Mouse (Mus musculus): ENCODE data around the gene Olfr1022. TPM values are rescaled to one million over a fixed set of nuclear protein-coding genes. Genes with fewer than 3 reads are reported as not detected.

The Olfr1022 gene
- not detected in 2 replicates for polyA plus RNA-seq (2011; ENCODE audit: insufficient read length, low read depth, missing spikeins)

GRCm38 (mm10) chr2:85868294-85868693, at the start of gene Olfr1022:
Gene Olfr1022, plus strand, starts transcription at chr2:85868594.
- Histone ChIP-seq H3K4me1 (ENCODE audit: control insufficient read depth, insufficient read depth, low read length) (no peaks in the 10 kb centered on the region), H3K27ac (ENCODE audit: insufficient read depth, low read length) (no peak within 1 kb of the TSS), H3K4me3 (ENCODE audit: insufficient read depth, low read length) (no peak within 1 kb of the TSS)
- TF ChIP-seq CTCF (IDR thresholded peaks at IDR 0.05; ENCODE audit: borderline replicate concordance, insufficient read depth, low read length): no peak
- TF ChIP-seq POLR2A (IDR thresholded peaks at IDR 0.05; ENCODE audit: low read depth, low read length): no peak

DNA sequence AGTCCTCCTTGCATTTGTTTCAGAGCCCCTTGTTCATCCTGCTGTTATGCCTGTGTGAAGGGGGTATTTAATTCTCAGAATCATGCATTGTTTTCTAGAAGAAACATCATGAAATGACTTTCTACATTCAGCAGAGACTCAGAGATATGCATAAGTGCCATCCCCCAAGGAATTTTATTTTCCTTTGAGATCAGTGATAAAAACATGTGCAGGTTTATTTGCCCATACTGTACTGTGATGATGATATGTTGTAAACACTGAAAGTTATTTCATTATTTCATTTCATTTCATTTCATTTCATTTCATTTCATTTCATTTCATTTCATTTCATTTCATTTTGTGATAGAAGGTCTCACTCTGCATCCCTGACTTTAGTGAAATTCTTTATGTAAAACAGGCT, 23.0 kb upstream of the Olfr1022 start, which contains the start of gene Olfr1019:
Gene Olfr1019 (minus strand): TSS at position 101 of the 400 bp plus-strand sequence.
- H3K4me1 ChIP-seq (ENCODE audit: control insufficient read depth, insufficient read depth, low read length): no peaks in the 10 kb centered on the region
- H3K4me3 ChIP-seq (ENCODE audit: insufficient read depth, low read length): no peak within 1 kb of the TSS
- TF ChIP-seq POLR2A (IDR thresholded peaks at IDR 0.05; ENCODE audit: low read depth, low read length): no peak
- no peak for TF ChIP-seq CTCF (IDR thresholded peaks at IDR 0.05; ENCODE audit: borderline replicate concordance, insufficient read depth, low read length)
- no peak within 1 kb of the TSS for H3K27ac ChIP-seq (ENCODE audit: insufficient read depth, low read length)

DNA sequence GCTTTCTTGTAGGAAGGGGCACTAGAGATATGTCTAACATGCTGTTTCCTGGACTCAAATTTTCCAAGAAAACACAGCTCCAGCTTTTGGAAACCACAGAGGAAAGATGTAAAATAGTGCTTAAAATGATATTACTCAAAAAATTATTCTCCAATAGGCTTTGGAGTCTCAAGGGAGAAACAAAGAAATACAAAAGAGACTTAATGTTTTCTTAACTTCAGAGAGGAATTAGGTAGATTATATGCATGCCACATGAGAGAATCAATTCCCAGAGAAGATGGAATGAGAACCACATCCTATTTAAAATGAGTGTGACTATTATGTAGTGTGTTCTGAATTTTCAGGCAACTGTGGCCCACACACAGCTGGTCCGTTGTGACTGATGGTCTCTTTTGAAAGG, 21.7 kb upstream of the Olfr1022 start, which contains the start of gene Olfr1020:
Gene Olfr1020 (plus strand): TSS at position 301 of the 400 bp plus-strand sequence.
- Histone ChIP-seq H3K4me3 (ENCODE audit: insufficient read depth, low read length) (no peak within 1 kb of the TSS), H3K27ac (ENCODE audit: insufficient read depth, low read length) (no peak within 1 kb of the TSS), H3K4me1 (ENCODE audit: control insufficient read depth, insufficient read depth, low read length) (no peaks in the 10 kb centered on the region)
- TF ChIP-seq CTCF (IDR thresholded peaks at IDR 0.05; ENCODE audit: borderline replicate concordance, insufficient read depth, low read length): no peak
- no peak for TF ChIP-seq POLR2A (IDR thresholded peaks at IDR 0.05; ENCODE audit: low read depth, low read length)

GRCm38 (mm10) chr2:85885340-85885739, 16.9 kb downstream of the Olfr1022 start, which contains the start of gene Olfr1023:
Gene Olfr1023, plus strand, starts transcription at chr2:85885640.
- no peaks in the 10 kb centered on the region for H3K4me1 ChIP-seq (ENCODE audit: control insufficient read depth, insufficient read depth, low read length)
- H3K27ac ChIP-seq (ENCODE audit: insufficient read depth, low read length): no peak within 1 kb of the TSS
- no peak within 1 kb of the TSS for H3K4me3 ChIP-seq (ENCODE audit: insufficient read depth, low read length)
- TF ChIP-seq CTCF (IDR thresholded peaks at IDR 0.05; ENCODE audit: borderline replicate concordance, insufficient read depth, low read length) (no peak), POLR2A (IDR thresholded peaks at IDR 0.05; ENCODE audit: low read depth, low read length) (no peak)

DNA sequence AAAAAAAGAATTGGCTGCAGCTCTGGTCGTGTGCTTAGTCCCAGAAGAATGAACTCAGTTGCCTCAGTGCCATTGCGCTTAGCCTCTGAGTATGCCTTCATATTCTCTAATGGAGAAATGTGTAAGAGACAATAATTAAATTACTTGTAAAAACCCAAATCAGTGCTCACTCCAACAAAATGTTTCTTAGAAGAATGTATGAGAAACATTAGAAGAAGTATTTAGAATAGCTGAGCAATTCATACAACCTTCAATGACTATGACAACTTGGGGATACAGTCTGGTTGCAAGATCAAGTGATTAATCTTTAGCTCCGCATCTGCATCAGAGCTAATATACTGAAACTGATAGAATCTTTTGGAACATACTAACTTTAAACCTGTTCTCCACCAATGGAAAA, 36.6 kb downstream of the Olfr1022 start, which contains the start of gene Olfr1024:
Gene Olfr1024 (minus strand): TSS at position 101 of the 400 bp plus-strand sequence.
- Histone ChIP-seq H3K4me3 (ENCODE audit: insufficient read depth, low read length) (no peak within 1 kb of the TSS), H3K27ac (ENCODE audit: insufficient read depth, low read length) (no peak within 1 kb of the TSS), H3K4me1 (ENCODE audit: control insufficient read depth, insufficient read depth, low read length) (no peaks in the 10 kb centered on the region)
- TF ChIP-seq CTCF (IDR thresholded peaks at IDR 0.05; ENCODE audit: borderline replicate concordance, insufficient read depth, low read length): no peak
- TF ChIP-seq POLR2A (IDR thresholded peaks at IDR 0.05; ENCODE audit: low read depth, low read length): no peak

- Histone ChIP-seq H3K4me1 (ENCODE audit: control insufficient read depth, insufficient read depth, low read length) (no peaks in the 10 kb centered on the region), H3K4me3 (ENCODE audit: insufficient read depth, low read length) (no peak overlapping the region), H3K27ac (ENCODE audit: insufficient read depth, low read length) (no peak overlapping the region)
- TF ChIP-seq CTCF (IDR thresholded peaks at IDR 0.05; ENCODE audit: borderline replicate concordance, insufficient read depth, low read length) (no peak), POLR2A (IDR thresholded peaks at IDR 0.05; ENCODE audit: low read depth, low read length) (no peak)
Observed at GRCm38 (mm10) chr2:85913197-85913596, 44.8 kb downstream of the Olfr1022 start.

DNA sequence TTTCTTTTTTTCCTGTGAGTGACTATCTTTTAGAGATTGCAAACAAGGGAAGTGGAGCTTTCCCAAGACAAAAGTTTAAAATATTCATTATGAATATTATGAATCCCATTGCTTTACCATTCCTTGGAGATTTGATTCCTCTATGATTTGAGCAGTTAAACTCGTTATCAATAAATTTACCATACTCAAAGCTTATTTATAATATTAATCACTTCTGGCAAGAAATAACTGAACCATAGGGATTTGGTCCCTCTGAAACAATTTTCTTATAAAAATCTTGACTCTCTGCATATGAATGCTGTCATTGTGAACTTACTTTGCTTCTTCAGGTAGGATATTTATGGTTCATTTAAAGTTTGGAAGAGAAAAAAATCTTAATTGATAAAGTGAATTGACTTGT, 46.5 kb downstream of the Olfr1022 start, which contains the start of gene Olfr1025-ps1:
Gene Olfr1025-ps1 (plus strand): TSS at position 301 of the 400 bp plus-strand sequence.
- Histone ChIP-seq H3K27ac (ENCODE audit: insufficient read depth, low read length) (no peak within 1 kb of the TSS), H3K4me1 (ENCODE audit: control insufficient read depth, insufficient read depth, low read length) (no peaks in the 10 kb centered on the region), H3K4me3 (ENCODE audit: insufficient read depth, low read length) (no peak within 1 kb of the TSS)
- TF ChIP-seq CTCF (IDR thresholded peaks at IDR 0.05; ENCODE audit: borderline replicate concordance, insufficient read depth, low read length) (no peak), POLR2A (IDR thresholded peaks at IDR 0.05; ENCODE audit: low read depth, low read length) (no peak)

Other genes starting within 250 kb of the Olfr1022 start
- gene Olfr1002, start 217.9 kb upstream of the Olfr1022 start, polyA plus RNA-seq (2011; ENCODE audit: insufficient read length, low read depth, missing spikeins): not detected in 2 replicates
- not detected in 2 replicates for gene Olfr154, start 204.1 kb upstream of the Olfr1022 start, polyA plus RNA-seq (2011; ENCODE audit: insufficient read length, low read depth, missing spikeins)
- gene Olfr1006, start 189.8 kb upstream of the Olfr1022 start, polyA plus RNA-seq (2011; ENCODE audit: insufficient read length, low read depth, missing spikeins): not detected in 2 replicates
- not detected in 2 replicates for gene Olfr1008, start 179.2 kb upstream of the Olfr1022 start, polyA plus RNA-seq (2011; ENCODE audit: insufficient read length, low read depth, missing spikeins)
- not detected in 2 replicates for gene Olfr1009, start 153.2 kb upstream of the Olfr1022 start, polyA plus RNA-seq (2011; ENCODE audit: insufficient read length, low read depth, missing spikeins)
- gene Olfr1012, start 105.8 kb upstream of the Olfr1022 start, polyA plus RNA-seq (2011; ENCODE audit: insufficient read length, low read depth, missing spikeins): not detected in 2 replicates
- gene Olfr1013, start 101.5 kb upstream of the Olfr1022 start, polyA plus RNA-seq (2011; ENCODE audit: insufficient read length, low read depth, missing spikeins): not detected in 2 replicates
- gene Olfr1014, start 95.9 kb upstream of the Olfr1022 start, polyA plus RNA-seq (2011; ENCODE audit: insufficient read length, low read depth, missing spikeins): not detected in 2 replicates
- not detected in 2 replicates for gene Olfr1015, start 86.6 kb upstream of the Olfr1022 start, polyA plus RNA-seq (2011; ENCODE audit: insufficient read length, low read depth, missing spikeins)
- not detected in 2 replicates for gene Olfr1016, start 66.0 kb upstream of the Olfr1022 start, polyA plus RNA-seq (2011; ENCODE audit: insufficient read length, low read depth, missing spikeins)
- not detected in 2 replicates for gene Olfr1018, start 50.1 kb upstream of the Olfr1022 start, polyA plus RNA-seq (2011; ENCODE audit: insufficient read length, low read depth, missing spikeins)
- gene Olfr1019, start 23.1 kb upstream of the Olfr1022 start, polyA plus RNA-seq (2011; ENCODE audit: insufficient read length, low read depth, missing spikeins): not detected in 2 replicates
- gene Olfr1020, start 21.6 kb upstream of the Olfr1022 start, polyA plus RNA-seq (2011; ENCODE audit: insufficient read length, low read depth, missing spikeins): not detected in 2 replicates
- not detected in 2 replicates for gene Olfr1023, start 17.0 kb downstream of the Olfr1022 start, polyA plus RNA-seq (2011; ENCODE audit: insufficient read length, low read depth, missing spikeins)
- gene Olfr1024, start 36.5 kb downstream of the Olfr1022 start, polyA plus RNA-seq (2011; ENCODE audit: insufficient read length, low read depth, missing spikeins): not detected in 2 replicates
- gene Olfr1025-ps1, start 46.6 kb downstream of the Olfr1022 start, polyA plus RNA-seq (2011; ENCODE audit: insufficient read length, low read depth, missing spikeins): not detected in 2 replicates
- gene Olfr1026, start 53.0 kb downstream of the Olfr1022 start, polyA plus RNA-seq (2011; ENCODE audit: insufficient read length, low read depth, missing spikeins): not detected in 2 replicates
- not detected in 2 replicates for gene Olfr1028, start 81.8 kb downstream of the Olfr1022 start, polyA plus RNA-seq (2011; ENCODE audit: insufficient read length, low read depth, missing spikeins)
- not detected in 2 replicates for gene Olfr1029, start 105.3 kb downstream of the Olfr1022 start, polyA plus RNA-seq (2011; ENCODE audit: insufficient read length, low read depth, missing spikeins)
- gene Olfr1030, start 110.7 kb downstream of the Olfr1022 start, polyA plus RNA-seq (2011; ENCODE audit: insufficient read length, low read depth, missing spikeins): not detected in 2 replicates
- not detected in 2 replicates for gene Olfr1031, start 121.7 kb downstream of the Olfr1022 start, polyA plus RNA-seq (2011; ENCODE audit: insufficient read length, low read depth, missing spikeins)
- not detected in 2 replicates for gene Olfr1032, start 136.9 kb downstream of the Olfr1022 start, polyA plus RNA-seq (2011; ENCODE audit: insufficient read length, low read depth, missing spikeins)
- 0.63 and 1.2 TPM in 2 replicates for gene Olfr1033, start 152.0 kb downstream of the Olfr1022 start, polyA plus RNA-seq (2011; ENCODE audit: insufficient read length, low read depth, missing spikeins)
- not detected in 2 replicates for gene Olfr1034, start 177.3 kb downstream of the Olfr1022 start, polyA plus RNA-seq (2011; ENCODE audit: insufficient read length, low read depth, missing spikeins)
- gene Olfr1036, start 205.4 kb downstream of the Olfr1022 start, polyA plus RNA-seq (2011; ENCODE audit: insufficient read length, low read depth, missing spikeins): not detected in 2 replicates
- gene Olfr1037, start 218.8 kb downstream of the Olfr1022 start, polyA plus RNA-seq (2011; ENCODE audit: insufficient read length, low read depth, missing spikeins): not detected in 2 replicates